Mouse (Mus musculus): ENCODE data around the gene Tagln3. TPM values are rescaled to one million over a fixed set of nuclear protein-coding genes. Genes with fewer than 3 reads are reported as not detected.

Gene Tagln3
- polyA plus RNA-seq, 1 experiment, result 0.09 TPM

GRCm38 (mm10) chr16:45699301-45699700 lies 25.1 kb downstream of the Tagln3 start:
- no peaks in the 10 kb centered on the region for H3K79me3 ChIP-seq (ENCODE audit: low read depth)
- H3K79me2 ChIP-seq (ENCODE audit: control insufficient read depth, insufficient read depth), result no peaks in the 10 kb centered on the region
- H3ac ChIP-seq (ENCODE audit: control insufficient read depth, insufficient read length, low read depth), result no peak overlapping the region
- no peaks in the 10 kb centered on the region for H3K36me3 ChIP-seq (ENCODE audit: control insufficient read depth, insufficient read depth)
- H3K4me3 ChIP-seq (ENCODE audit: insufficient read depth, poor library complexity, severe bottlenecking), result no peak overlapping the region
- TF ChIP-seq CTCF (IDR thresholded peaks at IDR 0.05; ENCODE audit: control insufficient read depth, insufficient read depth, insufficient read length), result no peak
- TF ChIP-seq MYOG (IDR thresholded peaks at IDR 0.05; ENCODE audit: control insufficient read depth, extremely low read depth, insufficient read length), result no peak
- no peak for TF ChIP-seq MYOD1 (IDR thresholded peaks at IDR 0.05; ENCODE audit: control insufficient read depth, insufficient read length, low read depth)
- TF ChIP-seq USF1 (IDR thresholded peaks at IDR 0.05; ENCODE audit: low read depth), result no peak
- no peak for TF ChIP-seq MAX (IDR thresholded peaks at IDR 0.05)
- no peak for TF ChIP-seq FOSL1 (IDR thresholded peaks at IDR 0.05; ENCODE audit: insufficient read depth, low read length, poor library complexity, severe bottlenecking)
- no peak for TF ChIP-seq CEBPB (IDR thresholded peaks at IDR 0.05; ENCODE audit: low read depth)
- no peaks in the 10 kb centered on the region for H3K27me3 ChIP-seq (ENCODE audit: control insufficient read depth, insufficient read depth, insufficient read length)

GRCm38 (mm10) chr16:45697996-45698395 lies 26.4 kb downstream of the Tagln3 start:
- Histone ChIP-seq H3K27me3 (ENCODE audit: control insufficient read depth, insufficient read depth, insufficient read length) (no peaks in the 10 kb centered on the region), H3K4me3 (ENCODE audit: insufficient read depth, poor library complexity, severe bottlenecking) (no peak overlapping the region), H3K79me2 (ENCODE audit: control insufficient read depth, insufficient read depth) (no peaks in the 10 kb centered on the region), H3ac (ENCODE audit: control insufficient read depth, insufficient read length, low read depth) (no peak overlapping the region), H3K36me3 (ENCODE audit: control insufficient read depth, insufficient read depth) (no peaks in the 10 kb centered on the region), H3K79me3 (ENCODE audit: low read depth) (no peaks in the 10 kb centered on the region)
- TF ChIP-seq MYOD1 (IDR thresholded peaks at IDR 0.05; ENCODE audit: control insufficient read depth, insufficient read length, low read depth), result no peak
- no peak for TF ChIP-seq FOSL1 (IDR thresholded peaks at IDR 0.05; ENCODE audit: insufficient read depth, low read length, poor library complexity, severe bottlenecking)
- no peak for TF ChIP-seq CEBPB (IDR thresholded peaks at IDR 0.05; ENCODE audit: low read depth)
- TF ChIP-seq USF1 (IDR thresholded peaks at IDR 0.05; ENCODE audit: low read depth), result no peak
- no peak for TF ChIP-seq MAX (IDR thresholded peaks at IDR 0.05)
- no peak for TF ChIP-seq CTCF (IDR thresholded peaks at IDR 0.05; ENCODE audit: control insufficient read depth, insufficient read depth, insufficient read length)
- TF ChIP-seq MYOG (IDR thresholded peaks at IDR 0.05; ENCODE audit: control insufficient read depth, extremely low read depth, insufficient read length), result no peak

DNA sequence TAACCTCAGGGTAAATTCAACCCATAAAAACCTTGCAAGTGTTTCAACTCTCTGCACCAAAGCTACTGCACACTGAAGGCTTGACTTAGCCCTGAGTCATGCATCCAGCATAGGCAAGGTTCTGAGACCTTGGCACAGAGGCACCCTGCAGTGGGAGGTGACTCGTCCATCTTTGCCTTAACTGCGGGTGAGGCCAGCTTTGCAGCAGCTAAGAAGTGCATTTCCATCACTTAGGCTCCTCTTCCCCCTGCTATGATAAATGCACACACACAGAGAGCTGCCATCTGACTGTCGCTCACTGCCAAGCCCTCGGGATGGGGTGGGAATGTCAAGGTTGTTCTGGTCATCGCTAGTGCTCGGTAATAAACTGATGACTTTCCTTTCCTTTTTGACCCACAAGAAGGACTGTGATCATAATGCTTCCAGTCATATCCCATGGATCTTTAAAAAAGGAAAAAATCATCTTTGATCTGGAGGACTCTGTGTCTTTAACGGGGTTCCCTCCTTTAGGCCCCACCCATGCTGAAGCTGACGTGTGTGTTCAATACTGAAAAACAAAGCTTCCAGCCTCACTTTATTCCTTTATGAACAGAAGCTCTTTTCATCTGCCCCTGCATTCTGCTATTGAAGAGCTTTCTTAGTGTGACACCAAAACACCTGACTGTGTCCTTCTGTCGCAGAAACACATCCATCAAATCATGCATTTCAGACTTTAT lies 28.8 kb downstream of the Tagln3 start:
- Histone ChIP-seq H3ac (ENCODE audit: control insufficient read depth, insufficient read length, low read depth) (no peak overlapping the region), H3K36me3 (ENCODE audit: control insufficient read depth, insufficient read depth) (no peaks in the 10 kb centered on the region)
- TF ChIP-seq MAX (IDR thresholded peaks at IDR 0.05) (no peak), USF1 (IDR thresholded peaks at IDR 0.05; ENCODE audit: low read depth) (no peak), CTCF (IDR thresholded peaks at IDR 0.05; ENCODE audit: control insufficient read depth, insufficient read depth, insufficient read length) (no peak), MYOD1 (IDR thresholded peaks at IDR 0.05; ENCODE audit: control insufficient read depth, insufficient read length, low read depth) (no peak), FOSL1 (IDR thresholded peaks at IDR 0.05; ENCODE audit: insufficient read depth, low read length, poor library complexity, severe bottlenecking) (no peak), MYOG (IDR thresholded peaks at IDR 0.05; ENCODE audit: control insufficient read depth, extremely low read depth, insufficient read length) (no peak)

DNA sequence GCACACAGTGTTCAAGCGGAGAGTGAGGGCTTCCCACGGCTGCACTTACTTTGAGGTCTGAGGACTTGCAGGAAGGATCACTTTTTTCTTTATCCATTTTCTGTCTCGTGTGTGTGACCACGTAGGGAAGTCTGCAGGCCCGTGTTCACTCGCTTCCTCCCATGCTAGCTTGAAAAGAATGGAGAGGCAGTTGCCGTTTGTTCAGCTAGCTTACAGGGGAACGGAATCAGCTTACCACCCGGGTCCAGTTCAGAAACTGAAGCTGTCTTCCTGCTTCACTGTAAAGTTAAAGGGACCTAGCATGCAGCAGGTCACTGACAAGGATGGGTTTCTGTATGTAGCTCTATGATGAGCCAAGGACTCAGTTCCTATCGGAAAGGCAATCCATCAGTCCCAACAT lies 30.9 kb downstream of the Tagln3 start, which contains the start of gene Tmprss7:
TSS of gene Tmprss7 (minus strand) at position 101 of the 400 bp plus-strand sequence.
- H3K27me3 ChIP-seq (ENCODE audit: control insufficient read depth, insufficient read depth, insufficient read length), result no peaks in the 10 kb centered on the region
- H3ac ChIP-seq (ENCODE audit: control insufficient read depth, insufficient read length, low read depth), result no peak within 1 kb of the TSS
- no peak within 1 kb of the TSS for H3K4me3 ChIP-seq (ENCODE audit: insufficient read depth, poor library complexity, severe bottlenecking)
- no peaks in the 10 kb centered on the region for H3K36me3 ChIP-seq (ENCODE audit: control insufficient read depth, insufficient read depth)
- no peaks in the 10 kb centered on the region for H3K79me2 ChIP-seq (ENCODE audit: control insufficient read depth, insufficient read depth)
- TF ChIP-seq CTCF (IDR thresholded peaks at IDR 0.05; ENCODE audit: control insufficient read depth, insufficient read depth, insufficient read length), result no peak
- no peak for TF ChIP-seq CEBPB (IDR thresholded peaks at IDR 0.05; ENCODE audit: low read depth)
- no peak for TF ChIP-seq MYOG (IDR thresholded peaks at IDR 0.05; ENCODE audit: control insufficient read depth, extremely low read depth, insufficient read length)
- TF ChIP-seq USF1 (IDR thresholded peaks at IDR 0.05; ENCODE audit: low read depth), result no peak
- TF ChIP-seq FOSL1 (IDR thresholded peaks at IDR 0.05; ENCODE audit: insufficient read depth, low read length, poor library complexity, severe bottlenecking), result no peak
- TF ChIP-seq MAX (IDR thresholded peaks at IDR 0.05), result no peak
- no peak for TF ChIP-seq MYOD1 (IDR thresholded peaks at IDR 0.05; ENCODE audit: control insufficient read depth, insufficient read length, low read depth)
- no peaks in the 10 kb centered on the region for H3K79me3 ChIP-seq (ENCODE audit: low read depth)

More for the DNA sequence above, 28.8 kb downstream of the Tagln3 start:
- no peaks in the 10 kb centered on the region for H3K79me2 ChIP-seq (ENCODE audit: control insufficient read depth, insufficient read depth)
- H3K27me3 ChIP-seq (ENCODE audit: control insufficient read depth, insufficient read depth, insufficient read length), result no peaks in the 10 kb centered on the region
- H3K79me3 ChIP-seq (ENCODE audit: low read depth), result no peaks in the 10 kb centered on the region
- no peak overlapping the region for H3K4me3 ChIP-seq (ENCODE audit: insufficient read depth, poor library complexity, severe bottlenecking)

DNA sequence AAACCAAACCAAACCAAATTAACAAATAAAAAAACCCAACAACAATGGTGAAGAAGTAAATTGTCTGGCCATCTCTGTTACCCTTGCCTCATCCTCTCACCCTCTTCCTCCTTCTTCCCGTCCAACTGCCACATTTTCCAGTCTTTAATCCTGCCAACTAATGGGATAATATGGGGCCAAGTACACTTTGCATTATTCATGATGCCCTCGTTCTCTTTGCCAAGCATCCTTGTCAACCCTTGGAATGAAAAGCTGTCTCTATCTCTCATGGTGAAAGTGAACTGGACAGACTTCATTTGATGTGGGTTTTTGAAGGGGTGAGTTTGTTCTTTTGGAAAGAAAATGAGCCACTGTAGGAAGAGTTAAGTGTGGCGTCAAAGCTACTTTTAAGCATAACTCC lies 31.6 kb downstream of the Tagln3 start:
- H3K4me3 ChIP-seq (ENCODE audit: insufficient read depth, poor library complexity, severe bottlenecking), result no peak overlapping the region
- no peaks in the 10 kb centered on the region for H3K27me3 ChIP-seq (ENCODE audit: control insufficient read depth, insufficient read depth, insufficient read length)
- H3K79me3 ChIP-seq (ENCODE audit: low read depth), result no peaks in the 10 kb centered on the region
- no peaks in the 10 kb centered on the region for H3K79me2 ChIP-seq (ENCODE audit: control insufficient read depth, insufficient read depth)
- no peak for TF ChIP-seq FOSL1 (IDR thresholded peaks at IDR 0.05; ENCODE audit: insufficient read depth, low read length, poor library complexity, severe bottlenecking)
- H3K36me3 ChIP-seq (ENCODE audit: control insufficient read depth, insufficient read depth), result no peaks in the 10 kb centered on the region
- no peak overlapping the region for H3ac ChIP-seq (ENCODE audit: control insufficient read depth, insufficient read length, low read depth)

DNA sequence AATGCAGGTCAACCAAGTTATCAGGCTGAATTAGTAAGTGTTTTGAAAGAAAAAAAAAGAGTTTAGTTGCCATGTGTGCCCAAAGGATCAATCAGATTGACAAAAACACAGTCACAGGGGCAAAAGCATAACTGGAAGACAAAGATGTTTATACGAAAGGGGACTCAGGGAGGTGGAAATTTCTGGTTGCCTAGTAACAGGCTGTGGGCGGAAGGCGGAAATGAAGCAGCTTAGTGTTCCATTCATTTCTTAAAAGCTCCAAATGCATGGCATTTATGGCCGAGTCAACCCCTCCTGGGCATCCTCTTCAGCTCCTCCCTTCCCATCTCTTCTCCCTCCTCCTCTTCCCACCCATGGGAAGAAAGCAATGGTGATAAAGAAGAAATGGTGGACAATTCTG lies 34.2 kb downstream of the Tagln3 start:
- Histone ChIP-seq H3K4me3 (ENCODE audit: insufficient read depth, poor library complexity, severe bottlenecking) (no peak overlapping the region), H3ac (ENCODE audit: control insufficient read depth, insufficient read length, low read depth) (no peak overlapping the region), H3K79me2 (ENCODE audit: control insufficient read depth, insufficient read depth) (no peaks in the 10 kb centered on the region), H3K79me3 (ENCODE audit: low read depth) (no peaks in the 10 kb centered on the region), H3K36me3 (ENCODE audit: control insufficient read depth, insufficient read depth) (no peaks in the 10 kb centered on the region), H3K27me3 (ENCODE audit: control insufficient read depth, insufficient read depth, insufficient read length) (peaks cover 5% of the 10 kb centered on the region)
- TF ChIP-seq USF1 (IDR thresholded peaks at IDR 0.05; ENCODE audit: low read depth), result no peak
- no peak for TF ChIP-seq MYOG (IDR thresholded peaks at IDR 0.05; ENCODE audit: control insufficient read depth, extremely low read depth, insufficient read length)
- TF ChIP-seq MYOD1 (IDR thresholded peaks at IDR 0.05; ENCODE audit: control insufficient read depth, insufficient read length, low read depth), result no peak
- no peak for TF ChIP-seq CEBPB (IDR thresholded peaks at IDR 0.05; ENCODE audit: low read depth)
- no peak for TF ChIP-seq MAX (IDR thresholded peaks at IDR 0.05)
- TF ChIP-seq CTCF (IDR thresholded peaks at IDR 0.05; ENCODE audit: control insufficient read depth, insufficient read depth, insufficient read length), result no peak
- no peak for TF ChIP-seq FOSL1 (IDR thresholded peaks at IDR 0.05; ENCODE audit: insufficient read depth, low read length, poor library complexity, severe bottlenecking)

Measured in C2C12 (cell line).